Mouse (Mus musculus) lung, postnatal 14 days (tissue): ENCODE results near the gene Afg1l.

Experiments used
- DNase-seq: peaks from one replicate; pipeline ENCODE4 v3.0.0; 2021

Gene Afg1l

DNA sequence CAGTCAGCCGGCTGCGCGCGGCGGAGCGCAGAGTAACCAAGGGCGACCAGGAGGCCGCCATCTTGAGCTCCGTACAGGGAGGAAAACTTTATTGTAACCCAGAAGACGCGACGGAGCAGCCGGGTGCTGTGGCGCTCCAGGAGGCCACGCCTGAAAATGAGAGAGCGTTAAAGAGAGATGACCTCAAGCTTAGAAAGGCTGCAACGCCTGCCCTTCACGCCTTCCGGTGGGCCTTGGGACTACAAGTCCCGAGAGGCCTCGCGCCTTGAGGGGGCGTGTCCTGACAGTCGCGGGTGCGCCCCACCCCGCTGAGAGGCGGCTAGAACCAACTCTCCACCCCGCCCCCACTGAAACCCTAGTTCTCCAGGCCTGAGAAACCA is at the start of gene Afg1l:
Gene Afg1l, minus strand, starts transcription at position 225 of the 380 bp plus-strand sequence.
- DNase-seq: peak; percentile 97

- DNase-seq: no peak
Observed at GRCm38 (mm10) chr10:42525682-42526081, 47.3 kb upstream of the Afg1l start.

DNA sequence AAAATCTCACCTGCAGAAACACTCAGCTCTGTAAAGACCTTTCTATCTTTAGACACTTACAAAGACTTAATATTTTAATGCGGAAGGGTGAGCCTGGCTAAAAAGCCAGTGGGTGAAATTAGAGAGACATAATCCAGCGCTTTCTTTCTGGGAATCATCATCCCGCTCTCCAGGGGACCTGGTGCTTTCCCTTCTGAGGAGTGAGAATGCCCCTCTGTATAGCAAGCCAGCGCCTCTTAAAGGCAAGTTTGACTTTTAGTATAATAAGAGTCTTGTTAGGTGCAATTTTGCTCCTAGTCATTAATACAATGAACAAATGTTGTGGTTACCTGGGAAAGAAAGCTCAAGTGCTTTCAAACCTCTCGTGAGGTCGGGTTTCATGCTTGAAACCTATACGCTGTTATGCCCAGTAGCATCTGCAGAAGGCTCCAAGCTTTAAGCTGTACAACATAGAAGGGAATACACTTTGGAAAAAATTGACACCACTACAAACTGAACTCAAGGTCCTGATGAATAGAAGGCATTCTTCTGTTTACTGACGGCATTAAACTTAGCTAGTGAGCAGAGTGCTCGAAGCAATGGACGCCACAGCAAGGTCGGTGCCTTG is 45.3 kb upstream of the Afg1l start:
- DNase-seq: no peak

DNA sequence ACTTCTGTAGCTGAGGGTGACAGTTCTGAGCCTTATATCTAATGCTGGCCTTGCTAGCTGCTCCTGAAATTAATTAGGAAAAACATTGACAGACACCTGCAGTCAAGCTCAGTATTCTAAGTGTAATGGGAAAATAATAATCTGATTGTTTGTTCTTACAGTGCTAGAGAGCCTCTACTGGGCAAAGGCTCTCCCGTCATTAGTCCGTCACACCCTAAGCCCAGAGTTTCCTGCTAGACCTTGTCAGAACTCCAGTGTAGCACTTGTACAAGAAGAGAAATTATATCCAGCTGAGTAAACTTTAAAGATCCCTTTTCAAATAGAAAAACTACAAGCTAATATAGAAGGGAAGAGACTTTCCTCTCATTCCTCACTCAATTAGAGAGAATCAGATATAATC is 44.5 kb upstream of the Afg1l start:
- no peak for DNase-seq

DNA sequence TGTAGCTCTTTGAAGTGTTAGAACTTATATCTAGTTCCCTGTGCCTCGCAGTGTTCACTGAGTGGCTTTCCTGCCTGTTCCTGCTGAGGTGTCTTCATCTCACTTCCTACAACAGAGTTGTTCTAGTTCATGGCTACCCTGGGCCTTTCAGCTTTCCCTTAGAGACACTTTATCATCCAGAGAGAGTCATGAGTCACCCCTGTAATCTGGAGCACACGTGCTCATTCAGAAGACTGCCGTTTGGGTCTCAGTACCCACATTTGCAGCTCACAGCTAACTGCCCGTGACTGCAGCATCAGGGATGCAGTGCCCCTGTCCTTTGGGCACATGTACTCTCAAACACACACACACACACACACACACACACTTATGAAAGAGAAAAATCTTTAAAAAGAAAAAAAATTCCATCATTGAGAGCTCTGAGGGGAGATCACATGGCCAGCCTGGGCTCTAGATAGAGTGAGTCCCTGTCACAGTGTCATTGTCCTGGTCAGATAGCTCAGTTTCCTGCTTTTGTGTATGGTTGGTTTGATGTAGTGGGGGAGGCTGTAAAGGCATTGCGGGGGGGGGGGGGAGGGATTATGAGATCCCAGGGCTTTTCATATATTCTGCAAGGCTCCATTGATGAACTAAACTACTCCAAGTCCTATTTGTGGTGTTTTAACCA is 43.1 kb upstream of the Afg1l start:
- no peak for DNase-seq

- DNase-seq: no peak
Observed at GRCm38 (mm10) chr10:42518363-42518762, 40.0 kb upstream of the Afg1l start.

DNA sequence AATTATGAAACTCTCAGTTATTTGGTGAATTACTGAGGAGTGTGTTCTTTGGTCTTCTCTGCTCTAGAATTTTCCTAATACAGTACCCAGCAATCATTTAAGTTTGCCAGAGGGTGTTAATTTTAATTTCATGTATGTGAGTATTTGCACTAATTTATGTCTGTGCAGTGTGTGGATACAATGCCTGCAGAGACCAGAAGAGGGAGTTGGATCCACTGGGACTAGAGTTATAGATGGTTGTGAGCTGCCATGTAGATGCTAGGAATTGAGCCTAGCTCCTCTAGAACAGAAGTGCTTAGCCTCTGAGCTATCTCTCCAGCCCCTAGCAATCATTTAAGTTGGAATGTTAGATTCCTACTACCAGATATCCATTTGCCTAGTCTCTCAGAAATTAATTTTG is 35.8 kb upstream of the Afg1l start:
- DNase-seq: no peak

DNA sequence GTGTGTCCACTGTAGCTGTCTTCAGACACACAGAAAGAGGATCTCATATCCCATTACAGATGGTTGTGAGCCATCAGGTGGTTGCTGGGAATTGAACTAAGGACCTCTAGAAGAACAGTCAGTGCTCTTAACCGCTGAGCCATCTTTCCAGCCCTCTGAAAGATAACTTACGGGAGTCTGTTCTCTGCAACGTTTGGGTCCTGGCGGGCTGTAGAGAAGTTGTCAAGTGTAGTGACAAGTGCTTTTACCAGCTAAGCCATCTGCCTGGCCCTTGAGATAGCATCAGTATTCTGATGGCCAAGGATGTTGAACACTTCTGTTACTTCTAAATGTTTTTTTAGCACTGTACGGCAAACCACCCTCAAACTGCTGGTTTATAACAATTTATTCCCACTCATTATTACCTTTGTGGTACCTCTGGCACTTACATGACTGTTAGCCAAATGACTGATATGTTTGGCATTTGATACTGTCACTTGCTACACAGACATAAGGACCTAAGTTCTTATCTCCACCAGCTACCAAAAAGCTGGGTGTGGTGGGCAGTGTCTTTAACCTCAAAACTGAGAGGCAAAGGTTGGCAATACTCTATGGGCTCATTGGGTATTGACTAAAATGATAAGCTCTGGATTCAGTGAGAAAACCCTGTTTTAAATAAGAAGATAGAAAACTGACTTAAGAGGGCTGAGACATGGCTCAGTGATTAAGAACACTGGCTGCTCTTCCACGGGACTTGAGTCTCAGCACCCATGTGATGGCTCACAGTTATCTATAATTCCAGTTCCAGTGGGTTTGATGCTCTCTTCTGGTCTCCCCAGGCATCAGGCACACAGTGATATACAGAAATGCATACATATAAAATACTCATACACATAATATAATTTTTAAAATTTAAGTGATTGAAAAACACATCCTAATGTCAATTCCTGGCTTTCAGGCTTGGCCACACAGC is 33.1 kb upstream of the Afg1l start:
- DNase-seq: no peak

- DNase-seq: no peak
Observed at GRCm38 (mm10) chr10:42510141-42510540, 31.8 kb upstream of the Afg1l start.

DNA sequence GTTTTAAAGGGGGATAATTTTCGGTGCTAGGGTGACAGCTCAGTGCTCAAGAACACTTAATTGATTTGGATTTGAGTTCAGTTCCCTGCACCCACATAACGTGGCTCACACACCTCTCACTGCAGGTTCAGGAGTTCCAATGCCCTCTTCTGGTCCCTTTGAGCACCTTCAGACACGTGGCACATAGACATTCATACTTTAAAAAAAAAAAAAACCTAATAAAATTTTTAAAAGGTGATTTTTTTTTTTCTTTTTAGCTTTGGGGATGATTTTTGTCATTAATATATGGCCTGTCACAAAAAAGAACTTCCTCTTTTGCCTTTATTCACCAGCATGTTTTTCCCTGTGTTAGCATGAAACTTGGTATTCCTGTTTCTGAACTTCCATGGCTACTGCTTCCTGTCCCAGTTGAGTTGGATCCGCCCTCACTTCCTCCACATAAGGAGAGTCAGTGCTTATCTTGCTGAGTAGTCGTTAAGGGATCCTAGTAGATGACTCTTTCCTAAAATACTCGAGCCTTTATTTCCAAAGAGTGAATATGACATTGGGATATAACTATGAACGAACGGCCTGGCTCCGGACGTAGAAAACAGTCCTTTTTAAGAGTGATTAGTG is 25.8 kb upstream of the Afg1l start:
- DNase-seq: no peak

DNA sequence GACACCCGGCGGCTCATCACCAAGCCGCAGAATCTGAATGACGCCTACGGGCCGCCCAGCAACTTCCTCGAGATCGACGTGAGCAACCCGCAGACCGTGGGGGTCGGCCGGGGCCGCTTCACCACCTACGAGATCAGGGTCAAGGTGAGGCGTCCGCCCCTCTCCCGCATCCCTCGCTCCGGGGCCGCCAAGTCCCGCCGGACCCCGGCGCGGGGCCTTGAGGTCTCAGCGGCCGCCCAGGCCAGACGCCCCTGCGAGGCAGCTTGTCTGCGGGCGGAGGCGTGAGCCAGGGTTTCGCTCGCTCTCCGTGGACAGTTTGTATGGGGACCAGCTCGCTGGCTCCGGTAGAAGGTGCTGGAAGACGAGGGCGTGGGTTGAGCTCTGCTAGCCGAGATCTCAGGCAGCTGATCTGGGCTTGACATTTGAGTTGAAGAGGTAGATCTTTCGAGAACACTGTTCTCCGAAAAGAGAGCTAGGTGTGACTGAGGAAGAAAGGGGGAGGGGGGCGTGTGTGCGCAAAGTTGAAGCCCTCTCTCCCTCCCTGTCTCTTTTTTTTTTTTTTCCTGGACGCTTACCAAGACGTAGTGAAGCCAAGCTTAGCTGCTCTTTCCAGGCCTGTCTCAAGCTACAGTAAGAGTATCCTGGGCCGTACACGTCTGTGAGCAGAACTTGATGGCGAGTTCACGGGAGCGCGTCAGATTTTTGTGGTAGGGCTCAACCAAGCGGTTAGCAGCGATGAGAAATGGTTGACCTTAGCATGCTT is 24.2 kb upstream of the Afg1l start:
- peak; percentile 58 for DNase-seq

DNA sequence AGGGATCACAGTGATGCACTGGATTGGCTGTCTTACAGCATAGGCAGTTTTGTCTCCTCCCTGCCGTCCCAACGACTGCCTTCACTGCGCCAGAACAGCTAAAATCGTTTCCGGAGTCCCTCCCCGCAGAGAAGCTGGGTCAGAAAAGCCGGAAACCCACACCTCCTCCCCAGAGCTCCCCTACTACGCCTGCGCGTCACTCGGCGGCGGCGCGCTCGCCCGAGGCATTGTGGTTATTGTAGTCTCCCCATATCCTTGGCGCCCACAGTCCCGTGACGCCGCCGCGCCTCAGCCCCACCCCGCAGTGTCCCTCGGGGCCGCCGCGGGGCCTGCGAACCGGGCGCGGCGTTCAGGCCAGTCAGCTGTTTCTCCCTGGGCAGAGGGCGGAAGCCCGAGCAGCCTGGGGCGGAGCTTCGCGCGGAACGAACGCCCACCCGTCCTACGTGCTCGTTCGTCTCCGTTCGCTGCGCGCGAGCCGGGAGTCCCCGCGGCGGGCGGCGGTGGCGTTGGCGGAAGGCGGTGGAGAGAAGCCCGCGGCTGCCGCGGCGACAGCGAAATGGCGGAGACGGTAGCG is 23.5 kb upstream of the Afg1l start, which contains the start of gene Snx3:
Gene Snx3, plus strand, starts transcription at position 256 of the 574 bp plus-strand sequence.
- peak; percentile 96 for DNase-seq

DNA sequence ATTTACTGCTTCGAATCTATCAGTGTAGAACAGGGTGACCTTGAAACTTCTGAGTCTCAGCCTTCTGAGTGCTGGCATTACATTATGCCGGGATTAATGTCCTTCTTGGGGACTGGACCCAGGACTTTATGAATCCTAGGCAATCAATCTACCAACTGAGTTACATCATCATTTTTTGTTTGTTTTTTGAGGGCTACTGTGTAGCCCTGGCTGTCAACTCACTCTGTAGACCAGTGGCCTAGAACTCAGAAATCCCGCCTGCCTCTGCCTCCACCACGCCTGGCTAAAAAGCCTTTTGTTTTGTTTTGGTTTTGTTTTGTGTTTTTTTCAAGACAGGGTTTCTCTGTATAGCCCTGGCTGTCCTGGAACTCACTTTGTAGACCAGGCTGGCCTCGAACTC is 22.8 kb upstream of the Afg1l start:
- no peak for DNase-seq

DNA sequence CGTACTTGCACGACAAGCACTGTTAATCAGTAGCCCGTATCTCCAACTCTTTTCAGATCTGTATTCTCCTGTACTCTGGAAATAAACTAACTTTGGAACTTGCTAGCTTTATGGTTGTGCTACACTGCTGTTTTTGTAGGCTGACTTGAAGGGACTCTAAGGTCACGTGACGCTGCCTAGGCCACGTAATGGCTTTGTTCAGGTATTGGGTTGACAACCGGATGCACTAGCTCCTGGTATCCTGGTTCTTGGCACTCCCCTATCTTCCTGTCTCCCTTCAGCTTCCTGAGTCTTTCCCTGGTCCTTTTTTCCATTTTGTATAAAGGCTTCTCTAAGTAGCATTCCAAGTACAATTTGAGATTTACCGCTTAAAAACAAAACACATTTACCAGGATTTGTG is 22.2 kb upstream of the Afg1l start:
- no peak for DNase-seq

DNA sequence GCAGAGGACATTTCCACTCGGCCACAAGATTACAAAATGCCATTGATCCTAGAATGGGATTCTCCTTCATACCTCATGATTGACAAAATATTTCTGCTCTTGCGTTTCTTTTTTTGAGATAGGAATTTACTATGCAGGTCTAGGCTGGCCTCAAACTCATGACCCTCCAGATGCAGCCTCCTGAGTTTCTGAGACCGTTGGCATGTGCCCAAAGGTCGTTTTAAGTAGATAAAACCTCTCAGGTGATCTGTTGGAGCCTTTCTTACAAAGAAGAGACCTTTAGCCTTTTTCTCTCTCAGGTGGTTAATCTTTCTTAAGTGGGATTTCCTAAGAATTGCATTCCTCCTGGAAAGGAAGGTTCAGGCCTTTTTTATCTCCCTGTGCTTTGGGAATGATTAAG is 14.6 kb upstream of the Afg1l start:
- DNase-seq: no peak

DNA sequence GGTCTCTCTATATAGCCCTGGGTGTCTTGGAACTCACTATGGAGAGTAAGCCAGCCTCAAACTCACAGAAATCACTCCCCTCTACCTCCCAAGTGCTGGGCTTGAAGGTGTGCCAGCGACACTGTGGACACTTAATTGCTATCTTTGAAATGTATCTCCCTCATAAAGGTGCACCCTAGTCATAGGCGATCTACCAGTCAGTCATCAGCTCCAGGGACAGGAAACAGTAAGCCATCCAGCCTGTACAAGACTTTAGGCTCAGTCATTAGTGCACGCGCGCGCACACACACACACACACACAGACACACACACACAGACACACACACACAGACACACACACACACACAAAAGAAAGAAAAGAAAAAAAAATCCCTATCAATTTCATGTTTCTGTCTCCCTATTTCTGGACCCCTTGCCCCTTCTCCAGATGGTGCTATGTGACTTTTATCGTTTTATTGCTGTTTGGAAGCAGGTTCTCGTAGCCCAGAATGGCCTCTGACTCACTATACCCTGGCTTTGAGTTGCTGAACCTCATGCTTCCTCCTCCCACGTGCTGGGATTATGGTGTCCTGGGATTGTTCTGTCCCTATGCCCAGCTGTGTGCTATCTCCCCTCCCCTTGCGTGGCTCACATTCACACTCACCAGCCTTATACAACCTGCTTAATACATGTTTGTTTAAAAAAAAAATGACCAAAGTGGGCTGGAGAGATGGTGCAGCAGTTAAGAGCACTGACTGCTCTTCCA is 13.8 kb upstream of the Afg1l start:
- DNase-seq: no peak

GRCm38 (mm10) chr10:42491158-42491557 is 12.8 kb upstream of the Afg1l start:
- DNase-seq: no peak

- DNase-seq: no peak
Observed at GRCm38 (mm10) chr10:42488606-42489296, 10.4 kb upstream of the Afg1l start.

DNA sequence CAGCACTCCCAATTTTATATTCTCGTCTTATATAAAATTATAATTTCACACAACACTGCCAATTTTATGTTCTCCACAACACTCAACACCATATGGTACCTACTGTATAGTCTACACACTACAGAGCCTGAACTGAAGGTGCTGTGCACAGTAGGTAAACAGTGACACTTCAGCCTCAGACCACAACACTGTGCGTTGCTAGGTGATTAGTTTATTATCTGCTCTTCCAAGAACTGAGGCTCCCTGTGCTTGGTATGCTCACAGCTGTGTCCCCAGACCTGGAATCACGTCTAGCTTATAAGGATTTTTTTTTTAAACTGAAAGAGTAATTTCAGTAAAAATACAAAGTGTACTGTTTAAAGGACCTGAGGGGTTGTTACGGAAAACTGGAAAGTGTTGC is 2.4 kb upstream of the Afg1l start:
- DNase-seq: no peak

DNA sequence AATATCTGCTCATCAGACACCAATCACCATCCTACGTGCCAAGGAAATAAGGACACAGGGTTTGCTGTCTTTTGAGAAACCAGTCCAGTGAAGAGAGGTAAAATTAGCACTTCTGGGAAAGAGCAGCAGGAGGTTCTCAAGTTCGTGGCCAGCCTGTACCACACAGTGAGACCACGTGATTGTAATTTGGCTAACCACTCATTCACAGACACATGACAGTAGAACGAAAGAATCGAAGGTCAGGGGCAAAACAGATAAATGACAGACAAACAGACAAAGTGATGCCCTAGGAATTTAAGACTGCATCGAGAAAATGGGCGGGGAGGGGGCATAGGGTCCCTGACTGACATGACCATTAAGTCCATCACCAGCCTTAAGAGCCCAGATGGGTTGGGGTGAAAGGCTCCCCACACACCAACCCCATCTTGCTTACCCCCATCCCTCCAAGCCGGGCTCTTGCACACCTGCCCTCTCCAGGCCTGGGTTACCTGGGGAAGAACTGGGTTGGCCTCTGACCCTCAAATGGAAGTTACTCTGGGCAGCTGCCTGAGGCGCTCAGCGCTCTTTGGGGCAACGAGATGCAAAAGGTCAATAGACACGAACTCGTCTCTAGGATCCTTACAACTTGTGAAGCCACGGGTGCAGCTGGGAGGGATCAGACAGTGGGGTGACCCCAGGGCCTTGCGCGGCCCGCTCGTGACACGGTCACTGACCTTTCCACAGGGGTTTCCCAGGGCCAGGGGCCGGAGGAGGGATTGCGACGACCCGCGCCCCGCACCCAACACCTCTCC is 620 bp downstream of the Afg1l start:
- no peak for DNase-seq
